Mouse (Mus musculus) myocyte (in vitro differentiated cells): Measurements from ENCODE around the gene Npas1. TPM values are rescaled to one million over a fixed set of nuclear protein-coding genes. Genes with fewer than 3 reads are reported as not detected.

Experiments
- H3K27me3 ChIP-seq: one replicate; pipeline ENCODE4 v1.6.1; 2011; ENCODE audit not compliant: control insufficient read depth, insufficient read depth, insufficient read length
- H3K36me3 ChIP-seq: one replicate; pipeline ENCODE4 v1.6.1; 2011; ENCODE audit not compliant: control insufficient read depth, insufficient read depth
- H3K4me2 ChIP-seq: one replicate; pipeline ENCODE4 v1.6.1; 2011; ENCODE audit warnings: low read depth, control low read depth
- H3K4me3 ChIP-seq: one replicate; pipeline ENCODE4 v1.5.1; 2011; ENCODE audit warnings: mild to moderate bottlenecking, control low read depth, moderate library complexity
- H3K79me2 ChIP-seq: one replicate; pipeline ENCODE4 v1.6.1; 2011; ENCODE audit not compliant: control insufficient read depth, insufficient read depth
- H3ac ChIP-seq: one replicate; pipeline ENCODE4 v1.6.1; 2011; ENCODE audit not compliant: control insufficient read depth, insufficient read length
- CEBPB ChIP-seq: IDR thresholded peaks from 2 replicates; pipeline ENCODE4 v1.6.1; 2011; ENCODE audit warnings: mild to moderate bottlenecking, moderate library complexity; ENCODE audit not compliant: poor library complexity, insufficient read depth, severe bottlenecking
- E2F4 ChIP-seq: IDR thresholded peaks from one replicate; pipeline ENCODE4 v1.6.1; 2011; ENCODE audit warnings: mild to moderate bottlenecking, control low read depth, moderate library complexity; ENCODE audit not compliant: insufficient read depth
- MAX ChIP-seq: IDR thresholded peaks from one replicate; pipeline ENCODE4 v1.6.1; 2011; ENCODE audit warnings: low read depth, mild to moderate bottlenecking, control low read depth
- MYOD1 ChIP-seq, 3 experiments: IDR thresholded peaks; one replicate each; pipeline ENCODE4 v1.6.1; 2011; ENCODE audit warnings: control low read depth in 2 of 3, low read depth in 2 of 3, mild to moderate bottlenecking in 2 of 3, moderate library complexity in 1 of 3; ENCODE audit not compliant: insufficient read length in 2 of 3, control insufficient read depth in 1 of 3
- MYOG ChIP-seq, 3 experiments: IDR thresholded peaks; one replicate each; pipeline ENCODE4 v1.6.1; 2011; ENCODE audit warnings: control low read depth in 2 of 3, low read depth in 2 of 3, mild to moderate bottlenecking in 2 of 3; ENCODE audit not compliant: insufficient read length in 2 of 3, control insufficient read depth in 1 of 3, insufficient read depth in 1 of 3
- POLR2A ChIP-seq: IDR thresholded peaks from one replicate; pipeline ENCODE4 v1.6.1; 2011; ENCODE audit warnings: low read depth, mild to moderate bottlenecking, control low read depth, moderate library complexity; ENCODE audit not compliant: insufficient read length
- POLR2AphosphoS2 ChIP-seq: IDR thresholded peaks from one replicate; pipeline ENCODE4 v1.6.1; 2011; ENCODE audit warnings: low read depth, control low read depth; ENCODE audit not compliant: insufficient read length
- REST ChIP-seq: IDR thresholded peaks from one replicate; pipeline ENCODE4 v1.6.1; 2011; ENCODE audit warnings: mild to moderate bottlenecking, control low read depth, moderate library complexity; ENCODE audit not compliant: insufficient read depth, insufficient read length
- SRF ChIP-seq: IDR thresholded peaks from one replicate; pipeline ENCODE4 v1.6.1; 2011; ENCODE audit warnings: low read depth; ENCODE audit not compliant: control insufficient read depth, insufficient read length
- TCF12 ChIP-seq: IDR thresholded peaks from one replicate; pipeline ENCODE4 v1.6.1; 2011; ENCODE audit warnings: mild to moderate bottlenecking, control low read depth; ENCODE audit not compliant: poor library complexity, insufficient read depth, severe bottlenecking
- TCF3 ChIP-seq: IDR thresholded peaks from one replicate; pipeline ENCODE4 v1.6.1; 2011; ENCODE audit warnings: low read depth, control low read depth; ENCODE audit not compliant: insufficient read length
- USF1 ChIP-seq: IDR thresholded peaks from one replicate; pipeline ENCODE4 v1.6.1; 2011; ENCODE audit warnings: low read depth, mild to moderate bottlenecking, control low read depth, moderate library complexity
- polyA plus RNA-seq: library from polyadenylated mRNA; unstranded; fragments of >200 nt; fragmentation: generic; extraction: Trizol; gene quantifications from one replicate; pipeline ENCODE4 v1.2.1, GENCODE M21; 2012; ENCODE audit warnings: missing spikeins

The Npas1 gene
- polyA plus RNA-seq, 1 experiment, result 0.18 TPM

DNA sequence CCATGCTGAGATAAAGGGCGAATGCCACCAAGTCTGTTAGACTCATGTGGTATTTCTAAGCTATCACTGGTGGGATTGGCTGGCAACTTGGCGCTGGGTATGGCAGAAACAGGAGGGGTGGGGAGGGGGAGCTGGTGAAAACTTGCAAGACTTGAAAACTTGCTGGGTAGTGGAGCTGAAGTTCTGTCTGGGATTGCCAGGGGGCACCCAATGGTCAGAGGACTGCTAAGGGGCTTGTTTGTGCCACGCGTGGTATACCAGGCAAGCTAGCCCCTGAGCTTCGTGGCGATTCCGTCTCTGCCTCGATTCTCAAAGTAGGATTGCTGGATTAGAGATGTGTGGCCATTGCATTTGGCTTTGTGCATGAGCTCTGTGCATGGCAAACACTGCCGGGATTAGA is 12.4 kb upstream of the Npas1 start:
- Histone ChIP-seq H3ac (no peak overlapping the region), H3K79me2 (no peaks in the 10 kb centered on the region), H3K4me2 (no peak overlapping the region), H3K27me3 (peaks cover 7% of the 10 kb centered on the region), H3K36me3 (no peaks in the 10 kb centered on the region), H3K4me3 (no peak overlapping the region)
- TF ChIP-seq POLR2A, result no peak
- TF ChIP-seq MAX, result no peak
- no peak for TF ChIP-seq TCF12
- no peak for TF ChIP-seq CEBPB
- TF ChIP-seq SRF, result no peak
- no peak for TF ChIP-seq TCF3
- TF ChIP-seq REST, result no peak
- no peak for TF ChIP-seq MYOD1 (IDR thresholded peaks at IDR 0.05; ENCODE audit: control insufficient read depth in 1 of 3, insufficient read length in 2 of 3, low read depth in 2 of 3)
- TF ChIP-seq USF1, result no peak
- no peak for TF ChIP-seq MYOG (IDR thresholded peaks at IDR 0.05; ENCODE audit: control insufficient read depth in 1 of 3, insufficient read depth in 1 of 3, insufficient read length in 2 of 3, low read depth in 2 of 3)
- TF ChIP-seq POLR2AphosphoS2, result no peak
- no peak for TF ChIP-seq E2F4

DNA sequence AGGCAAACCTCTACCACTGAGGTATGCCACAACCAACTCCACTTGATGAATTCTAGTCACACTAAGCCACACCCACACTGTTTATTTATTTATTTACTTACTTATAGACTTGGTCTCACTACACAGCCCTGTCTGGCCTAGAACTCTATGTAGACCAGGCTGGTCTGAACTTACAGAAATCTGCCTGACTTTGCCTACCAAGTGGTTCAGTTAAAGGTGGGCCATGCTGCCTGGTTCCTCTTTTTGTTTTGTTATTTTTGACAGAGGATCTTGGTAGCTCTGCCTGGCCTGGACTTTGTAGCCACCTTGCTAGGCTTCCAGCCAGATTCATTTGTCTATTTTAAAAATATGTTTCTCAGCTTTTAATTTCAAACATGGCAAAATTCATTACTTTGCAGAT is 11.3 kb upstream of the Npas1 start:
- H3K36me3 ChIP-seq, result no peaks in the 10 kb centered on the region
- H3K4me2 ChIP-seq, result no peak overlapping the region
- no peak overlapping the region for H3ac ChIP-seq
- H3K27me3 ChIP-seq, result peaks cover 7% of the 10 kb centered on the region
- no peaks in the 10 kb centered on the region for H3K79me2 ChIP-seq
- no peak overlapping the region for H3K4me3 ChIP-seq
- TF ChIP-seq MYOG (IDR thresholded peaks at IDR 0.05; ENCODE audit: control insufficient read depth in 1 of 3, insufficient read depth in 1 of 3, insufficient read length in 2 of 3, low read depth in 2 of 3) (no peak), MYOD1 (IDR thresholded peaks at IDR 0.05; ENCODE audit: control insufficient read depth in 1 of 3, insufficient read length in 2 of 3, low read depth in 2 of 3) (no peak), MAX (no peak), CEBPB (no peak), POLR2AphosphoS2 (no peak), USF1 (no peak), REST (no peak), TCF3 (no peak), TCF12 (no peak), SRF (no peak), POLR2A (no peak), E2F4 (no peak)

DNA sequence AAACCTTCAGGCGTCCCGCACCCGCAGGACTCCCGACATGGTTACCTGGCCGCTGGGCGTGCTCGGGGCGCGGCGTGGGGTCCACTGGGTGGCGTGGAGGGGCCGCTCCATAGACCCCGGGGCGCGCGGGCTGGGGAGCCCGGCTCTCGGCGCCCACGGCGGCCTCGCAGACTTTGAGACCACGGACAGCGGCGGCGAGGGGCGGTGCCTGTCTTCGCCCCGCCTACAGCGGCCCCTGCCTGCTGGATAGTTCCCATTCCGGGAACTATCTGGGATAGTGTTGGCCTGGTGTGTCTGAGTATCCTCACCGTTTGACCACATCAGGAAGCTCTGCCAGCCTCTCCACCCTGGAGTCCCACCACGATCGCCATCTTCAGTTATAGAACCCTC is 933 bp downstream of the Npas1 start:
- H3K36me3 ChIP-seq, result no peaks in the 10 kb centered on the region
- no peak overlapping the region for H3K4me2 ChIP-seq
- no peaks in the 10 kb centered on the region for H3K79me2 ChIP-seq
- TF ChIP-seq REST, result peak; percentile 68
- no peak for TF ChIP-seq E2F4
- no peak overlapping the region for H3ac ChIP-seq
- no peak overlapping the region for H3K4me3 ChIP-seq
- peaks cover 65% of the 10 kb centered on the region for H3K27me3 ChIP-seq

DNA sequence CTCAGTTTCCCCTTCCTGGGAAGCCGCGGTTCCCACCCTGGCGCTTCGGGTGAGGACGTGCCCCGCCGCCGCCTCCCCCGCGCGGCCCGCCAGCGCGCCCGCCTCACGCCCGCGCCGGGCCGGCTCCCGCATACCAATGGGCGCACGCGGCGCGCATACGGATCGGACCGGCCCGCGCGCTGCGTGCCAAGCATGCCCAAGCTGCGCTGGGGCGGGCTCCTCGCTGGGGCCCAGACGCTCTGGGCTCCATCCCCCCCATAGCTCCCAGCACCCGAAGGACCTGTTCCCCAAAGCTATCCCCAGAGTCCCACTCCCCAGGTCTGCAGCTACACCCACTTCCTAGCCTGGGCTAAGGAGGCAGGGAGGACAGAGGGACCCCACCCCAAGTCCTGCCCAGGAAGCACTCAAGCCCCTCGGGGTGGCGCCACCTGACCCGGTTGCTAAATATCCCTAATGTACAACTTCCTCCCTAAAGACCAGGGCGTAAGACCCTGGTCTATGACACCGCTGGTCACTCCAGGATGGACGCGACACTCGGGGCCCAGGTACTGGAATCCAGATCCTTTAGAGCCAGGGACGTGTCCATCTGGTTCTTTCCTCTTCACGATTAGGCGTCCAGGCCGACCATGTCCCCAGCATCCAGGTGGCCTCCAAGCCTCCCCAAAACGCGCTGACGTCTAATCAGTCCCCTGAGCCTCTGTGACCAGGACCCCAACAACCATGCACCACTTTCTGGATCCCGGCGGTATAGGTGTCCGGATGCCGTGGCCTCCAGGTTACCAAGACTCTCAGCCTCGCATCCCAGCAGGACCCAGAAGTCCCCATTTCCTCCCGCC is 1.5 kb downstream of the Npas1 start:
- no peak overlapping the region for H3K4me2 ChIP-seq
- H3K27me3 ChIP-seq, result peaks cover 65% of the 10 kb centered on the region
- H3K4me3 ChIP-seq, result no peak overlapping the region
- no peak for TF ChIP-seq TCF3
- TF ChIP-seq TCF12, result no peak
- TF ChIP-seq SRF, result no peak
- TF ChIP-seq CEBPB, result no peak
- no peak for TF ChIP-seq E2F4
- TF ChIP-seq MYOD1 (IDR thresholded peaks at IDR 0.05; ENCODE audit: control insufficient read depth in 1 of 3, insufficient read length in 2 of 3, low read depth in 2 of 3), result no peak
- TF ChIP-seq MAX, result no peak
- no peak for TF ChIP-seq USF1
- TF ChIP-seq POLR2A, result no peak
- no peak for TF ChIP-seq REST
- TF ChIP-seq POLR2AphosphoS2, result no peak
- no peaks in the 10 kb centered on the region for H3K36me3 ChIP-seq
- H3K79me2 ChIP-seq, result no peaks in the 10 kb centered on the region
- H3ac ChIP-seq, result no peak overlapping the region

DNA sequence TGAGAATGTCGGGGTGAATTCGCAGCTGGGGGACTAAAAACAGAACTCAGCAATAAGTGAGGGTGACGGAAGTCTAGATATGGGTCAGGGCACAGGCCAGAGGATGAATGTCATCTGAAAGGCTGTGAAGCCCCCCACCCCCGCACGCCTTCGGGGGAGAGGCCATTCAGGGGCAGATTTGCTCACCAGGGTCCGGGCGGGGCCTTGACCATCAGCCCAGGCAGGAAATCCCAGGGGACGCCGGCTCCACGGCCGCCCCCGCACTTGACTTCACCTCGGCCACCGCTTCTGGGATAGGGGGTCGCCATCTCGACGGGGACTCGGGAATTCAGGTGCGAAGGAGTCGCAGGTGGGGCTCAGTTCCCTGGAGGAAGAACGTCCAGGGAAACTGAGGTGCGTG is 2.2 kb downstream of the Npas1 start:
- TF ChIP-seq E2F4, result no peak
- TF ChIP-seq POLR2A, result no peak
- no peak for TF ChIP-seq USF1
- no peak for TF ChIP-seq MAX
- TF ChIP-seq MYOD1 (IDR thresholded peaks at IDR 0.05; ENCODE audit: control insufficient read depth in 1 of 3, insufficient read length in 2 of 3, low read depth in 2 of 3), result no peak
- no peak for TF ChIP-seq TCF12
- no peak for TF ChIP-seq REST
- no peak for TF ChIP-seq TCF3
- no peak for TF ChIP-seq POLR2AphosphoS2
- TF ChIP-seq CEBPB, result no peak
- TF ChIP-seq SRF, result no peak
- H3K4me2 ChIP-seq, result no peak overlapping the region
- peaks cover 59% of the 10 kb centered on the region for H3K27me3 ChIP-seq
- H3K4me3 ChIP-seq, result no peak overlapping the region
- H3ac ChIP-seq, result no peak overlapping the region
- no peaks in the 10 kb centered on the region for H3K36me3 ChIP-seq
- H3K79me2 ChIP-seq, result no peaks in the 10 kb centered on the region
